Mouse (Mus musculus): Measurements from ENCODE around the gene Frrs1l.

DNA sequence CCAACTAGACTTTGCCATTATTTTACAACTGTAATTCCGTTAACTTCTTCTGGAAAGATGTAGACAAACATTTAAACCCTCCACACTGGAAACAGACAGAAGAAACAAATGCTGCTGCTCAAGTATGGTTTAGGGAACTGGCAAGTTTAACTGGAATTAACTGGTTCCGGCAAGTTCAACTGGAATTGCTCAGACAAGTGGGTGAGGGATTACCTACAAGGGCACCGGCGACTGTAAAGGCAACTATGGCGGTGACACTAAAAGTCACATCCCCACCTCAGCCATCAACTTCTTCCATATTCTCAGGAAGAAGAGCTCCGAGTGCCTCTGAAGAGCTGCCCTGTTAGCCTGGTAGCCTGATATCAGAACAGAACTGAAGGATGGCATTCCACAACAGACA, 75.9 kb downstream of the Frrs1l start:
- no peak for TF ChIP-seq CTCF (IDR thresholded peaks at IDR 0.05; ENCODE audit: control insufficient read depth, insufficient read depth, insufficient replicate concordance, low read depth, low read length)
- no peak for TF ChIP-seq POLR2A (IDR thresholded peaks at IDR 0.05; ENCODE audit: control insufficient read depth, low read depth, low read length)
